Mouse (Mus musculus) kidney, postnatal 0 days (tissue): ENCODE data around the gene Hnrnpul1. TPM values are rescaled to one million over a fixed set of nuclear protein-coding genes. Genes with fewer than 3 reads are reported as not detected.

ENCODE experiments used
- ATAC-seq: fragments of 200-750 bp; cut with Nextera tagmentation; replicated peaks from 2 replicates; pipeline ENCODE4 v1.8.0; 2017; ENCODE audit warnings: low read depth, moderate number of reproducible peaks, moderate TSS enrichment, moderate library complexity; ENCODE audit not compliant: low FRiP score
- DNase-seq: peaks from one replicate; pipeline ENCODE4 v3.0.0-alpha.2; 2016; ENCODE audit warnings: low spot score
- H3K27ac ChIP-seq: fragments of 300-500 bp; sonication (generic); 2 replicates; pipeline ENCODE4 v1.5.1; 2014; ENCODE audit warnings: mild to moderate bottlenecking
- H3K27me3 ChIP-seq: fragments of 300-500 bp; sonication (generic); 2 replicates; pipeline ENCODE4 v1.6.1; 2014; ENCODE audit warnings: low read length, mixed read lengths; ENCODE audit not compliant: insufficient read depth
- H3K36me3 ChIP-seq: fragments of 300-500 bp; sonication (generic); 2 replicates; pipeline ENCODE4 v1.6.1; 2014; ENCODE audit warnings: low read length, mixed read lengths; ENCODE audit not compliant: insufficient read depth
- H3K4me1 ChIP-seq: fragments of 300-500 bp; sonication (generic); replicated peaks from 2 replicates; pipeline ENCODE4 v1.6.1; 2014; ENCODE audit warnings: antibody characterized with exemption, low read length, mixed read lengths; ENCODE audit not compliant: insufficient read depth
- H3K4me2 ChIP-seq: fragments of 300-500 bp; sonication (generic); 2 replicates; pipeline ENCODE4 v1.6.1; 2014; ENCODE audit warnings: mild to moderate bottlenecking, low read length, moderate library complexity, mixed read lengths
- H3K4me3 ChIP-seq: fragments of 300-500 bp; sonication (generic); replicated peaks from 2 replicates; pipeline ENCODE4 v1.5.1; 2014; ENCODE audit warnings: low read depth, low read length
- H3K9ac ChIP-seq: fragments of 300-500 bp; sonication (generic); 2 replicates; pipeline ENCODE4 v1.6.1; 2014; ENCODE audit warnings: low read depth, low read length
- H3K9me3 ChIP-seq: fragments of 300-500 bp; sonication (generic); replicated peaks from 2 replicates; pipeline ENCODE4 v1.6.1; 2016; ENCODE audit warnings: low read length, inconsistent platforms, mixed read lengths
- CTCF ChIP-seq: IDR thresholded peaks from 2 replicates; pipeline ENCODE4 v1.5.1; 2016; ENCODE audit warnings: antibody characterized with exemption, low read depth, mild to moderate bottlenecking, moderate library complexity
- WGBS: fragments of 180-500 bp; shearing (Covaris S2); extraction: QIAGEN DNeasy Blood & Tissue Kit; methylation state at CpG from one replicate; pipeline ENCODE4 v1.1.7; 2014; 5-methylcytosine and 5-hydroxymethylcytosine counted together
- polyA plus RNA-seq: library from polyadenylated mRNA; unstranded; fragments of >200 nt; fragmentation: Nextera tagmentation; extraction: Ambion mirVana; gene quantifications from 2 replicates; pipeline ENCODE4 v1.2.1, GENCODE M21; 2015

Gene Hnrnpul1
- polyA plus RNA-seq, 1 experiment from 2014 or later = 56.0 TPM

DNA sequence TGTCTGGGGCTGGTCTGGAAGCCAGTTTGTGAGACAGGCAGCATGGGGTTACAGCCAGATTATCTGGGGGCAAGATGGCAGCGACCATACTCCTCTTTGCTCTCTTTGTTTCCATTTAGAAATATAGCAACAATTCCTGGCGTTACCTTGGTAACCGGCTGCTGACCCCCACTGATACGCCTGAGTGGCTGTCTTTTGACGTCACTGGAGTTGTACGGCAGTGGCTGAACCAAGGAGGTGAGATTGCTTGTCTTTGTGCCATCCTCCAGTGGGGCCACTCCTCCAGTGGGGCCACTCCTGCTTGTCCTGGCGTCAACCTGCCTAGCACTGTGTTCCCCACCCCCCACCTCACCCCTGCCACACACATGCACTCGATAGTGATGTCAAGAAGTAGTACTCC lies 60.5 kb downstream of the Hnrnpul1 start:
- no peak overlapping the region for H3K4me2 ChIP-seq
- TF ChIP-seq CTCF = no peak
- H3K9me3 ChIP-seq = no peaks in the 10 kb centered on the region
- 0 out of 2 replicates have a peak, but pooled peaks cover 7% of the 10 kb centered on the region for H3K4me1 ChIP-seq
- no peak overlapping the region for H3K9ac ChIP-seq
- no peak overlapping the region for H3K4me3 ChIP-seq
- no peak overlapping the region for H3K27ac ChIP-seq
- H3K36me3 ChIP-seq = no peaks in the 10 kb centered on the region
- DNase-seq (no peak), ATAC-seq (no peak)
- no peaks in the 10 kb centered on the region for H3K27me3 ChIP-seq
- 63% methylated on average over 8 of the region's 8 CpGs for WGBS

DNA sequence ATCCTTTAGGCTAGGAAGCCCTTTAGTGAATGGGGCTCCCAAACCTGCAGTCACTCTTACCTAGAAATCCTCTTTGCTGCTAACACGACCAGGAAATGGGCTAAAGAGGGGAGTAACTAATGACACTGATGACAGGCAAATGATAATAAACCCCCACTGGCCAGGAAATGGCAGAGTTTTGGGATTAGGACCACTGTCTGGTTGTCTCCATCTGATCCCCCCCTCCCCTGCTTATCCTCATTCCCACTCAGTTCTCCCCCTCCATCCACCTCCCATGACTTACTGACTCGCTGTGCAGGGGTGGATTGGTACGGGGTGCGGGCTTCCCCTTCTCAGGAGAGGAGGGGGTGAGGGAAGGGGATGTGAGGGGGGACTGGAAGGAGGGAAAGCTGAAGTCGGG lies 64.5 kb downstream of the Hnrnpul1 start:
- no peak for TF ChIP-seq CTCF
- Histone ChIP-seq H3K27ac (0 out of 2 replicates have a peak overlapping the region, but pooled peaks have one; percentile 13), H3K36me3 (no peaks in the 10 kb centered on the region), H3K9me3 (no peaks in the 10 kb centered on the region), H3K4me3 (peak overlapping the region; percentile 77; the same call in 1 of the 2 replicates), H3K9ac (no peak overlapping the region), H3K4me1 (peaks cover 28% of the 10 kb centered on the region; the same call in 1 of the 2 replicates), H3K27me3 (no peaks in the 10 kb centered on the region), H3K4me2 (peak overlapping the region; percentile 92)
- 28% methylated on average over 5 of the region's 5 CpGs for WGBS
- DNase-seq (no peak), ATAC-seq (no peak)

DNA sequence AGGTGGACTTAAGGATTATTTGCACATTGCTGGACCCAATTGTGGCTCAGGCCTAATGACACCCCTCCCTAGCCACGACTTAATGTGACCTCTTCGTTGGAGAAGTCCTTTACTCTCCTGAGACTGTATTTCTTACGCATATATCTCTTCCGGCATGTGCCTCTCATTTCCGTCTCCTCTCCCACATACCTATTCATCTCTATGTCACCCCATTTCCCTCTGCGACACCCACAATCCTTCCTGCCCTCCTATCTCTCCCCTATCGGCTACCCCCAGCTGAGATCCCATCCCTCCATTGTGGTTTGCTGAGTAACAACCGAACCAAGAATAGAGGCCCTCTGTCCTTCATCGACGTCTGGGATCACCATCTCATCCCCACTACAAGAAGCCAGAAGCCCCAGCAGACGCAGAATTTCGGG lies 64.9 kb downstream of the Hnrnpul1 start:
- TF ChIP-seq CTCF = no peak
- Histone ChIP-seq H3K27ac (0 out of 2 replicates have a peak overlapping the region, but pooled peaks have one; percentile 13), H3K9me3 (no peaks in the 10 kb centered on the region), H3K27me3 (no peaks in the 10 kb centered on the region), H3K9ac (0 out of 2 replicates have a peak overlapping the region, but pooled peaks have one; percentile 79), H3K4me2 (peak overlapping the region; percentile 92), H3K4me1 (peaks cover 28% of the 10 kb centered on the region; the same call in 1 of the 2 replicates), H3K4me3 (peak overlapping the region; percentile 77), H3K36me3 (no peaks in the 10 kb centered on the region)
- 8% methylated on average over 12 of the region's 12 CpGs for WGBS
- ATAC-seq (no peak), DNase-seq (peak; percentile 46)

DNA sequence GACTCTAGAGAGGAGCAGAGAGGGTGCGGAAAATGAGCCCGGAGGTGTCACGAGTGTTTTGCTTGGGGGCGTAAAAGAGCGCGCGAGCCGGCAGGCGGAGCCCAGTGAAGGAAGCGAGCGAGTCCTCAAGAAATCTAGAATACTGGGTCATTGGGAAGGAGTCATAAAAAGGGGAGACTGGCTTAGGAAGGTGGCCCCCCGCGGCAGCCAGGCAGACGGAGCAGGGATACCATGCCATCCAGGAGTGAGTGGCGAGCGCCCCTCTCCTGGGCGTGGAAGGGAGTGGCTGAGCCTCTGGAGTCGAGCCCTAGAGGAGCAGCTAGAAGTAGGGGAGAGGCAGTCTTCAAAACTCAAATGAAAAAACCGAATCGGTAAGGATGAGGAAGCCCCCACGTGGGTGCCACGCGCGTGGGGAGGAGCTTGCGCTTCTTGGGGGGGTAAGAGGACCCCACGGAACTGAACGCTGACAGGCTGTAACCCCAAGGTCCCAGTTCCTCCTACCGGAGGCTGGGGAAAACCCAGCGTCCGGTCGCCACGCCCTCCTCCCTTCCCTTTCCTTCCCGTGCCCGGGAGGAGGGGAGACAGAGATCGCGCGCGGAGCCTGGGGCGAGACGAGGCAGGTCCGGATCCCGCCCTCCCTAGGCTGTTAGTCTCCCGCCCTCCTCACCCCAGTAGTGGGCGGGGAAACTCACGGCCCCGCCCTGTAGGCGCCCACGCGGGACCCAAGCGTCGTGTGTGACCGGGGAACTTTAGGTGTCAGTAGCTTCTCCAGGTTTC lies 65.6 kb downstream of the Hnrnpul1 start:
- peak; percentile 86 for DNase-seq
- H3K9ac ChIP-seq = peak overlapping the region; percentile 79
- peak; percentile 25 for ATAC-seq
- under 1% methylated on average over 43 of the region's 52 CpGs for WGBS
- TF ChIP-seq CTCF = no peak
- H3K9me3 ChIP-seq = no peaks in the 10 kb centered on the region
- H3K27me3 ChIP-seq = no peaks in the 10 kb centered on the region
- peak overlapping the region; percentile 75 for H3K27ac ChIP-seq
- peaks cover 28% of the 10 kb centered on the region; the same call in 1 of the 2 replicates for H3K4me1 ChIP-seq
- peak overlapping the region; percentile 92 for H3K4me2 ChIP-seq
- peak overlapping the region; percentile 77 for H3K4me3 ChIP-seq
- H3K36me3 ChIP-seq = no peaks in the 10 kb centered on the region

- H3K27ac ChIP-seq = peak overlapping the region; percentile 90; the same call in 1 of the 2 replicates
Measured at GRCm38 (mm10) chr7:25687811-25688401, 66.7 kb downstream of the Hnrnpul1 start.

More at GRCm38 (mm10) chr7:25687811-25688401, 66.7 kb downstream of the Hnrnpul1 start:
- H3K27me3 ChIP-seq = no peaks in the 10 kb centered on the region
- H3K4me1 ChIP-seq = peaks cover 28% of the 10 kb centered on the region; the same call in 1 of the 2 replicates
- peak overlapping the region; percentile 79 for H3K9ac ChIP-seq
- under 1% methylated on average over 47 of the region's 47 CpGs for whole genome bisulfite sequencing
- peak overlapping the region; percentile 92 for H3K4me2 ChIP-seq
- no peak for DNase-seq
- no peaks in the 10 kb centered on the region for H3K9me3 ChIP-seq
- peak overlapping the region; percentile 77 for H3K4me3 ChIP-seq
- no peak for ATAC-seq
- peak; percentile 42; the same call in 1 of the 2 replicates for TF ChIP-seq CTCF
- no peaks in the 10 kb centered on the region for H3K36me3 ChIP-seq
